ENCODE assay signal across 29 mouse cellular contexts in genomic region chr11:33962178-33962577, GRCm38 (mm10). TPM values are rescaled to one million over a fixed set of nuclear protein-coding genes. Genes with fewer than 3 reads are reported as not detected.
DNase-seq lines count a peak whose midpoint lies in the region; ATAC-seq and TF ChIP-seq lines count a peak whose summit lies in the region.
"Had no signal": no experiment of that assay in that cellular context is flagged by ENCODE, and none has a peak within 500 bp of the region (broad histone marks: within the 10 kb centered on the region; RNA-seq: fewer than 3 reads in every experiment).

No protein-coding gene starts in this region.

- no peak overlapping the region for H3K4me3 ChIP-seq in intestine, embryonic 14.5 days (ENCODE audit: low read depth, low read length)
- H3K4me3 ChIP-seq in intestine, postnatal 0 days (ENCODE audit: low read depth, low read length), result no peak overlapping the region
- H3K4me3 ChIP-seq in midbrain, embryonic 11.5 days (ENCODE audit: low read depth, low read length), result no peak overlapping the region
- no peak overlapping the region for H3K4me3 ChIP-seq in midbrain, embryonic 10.5 days
- H3K4me3 ChIP-seq in limb, embryonic 13.5 days, result no peak overlapping the region
- H3K4me3 ChIP-seq in stomach, postnatal 0 days (ENCODE audit: low read depth, low read length), result no peak overlapping the region
- no peak overlapping the region for H3K4me3 ChIP-seq in forebrain, embryonic 11.5 days (ENCODE audit: low read depth, low read length)
- H3K4me3 ChIP-seq in hindbrain, embryonic 10.5 days, result no peak overlapping the region
- H3K4me3 ChIP-seq: heart, embryonic 15.5 days; hindbrain, embryonic 13.5 days; layer of hippocampus, adult 2 months; megakaryocyte, embryonic 14.5 days; neural tube, embryonic 15.5 days had no signal

- WGBS in intestine, embryonic 14.5 days, result 25% methylated on average over 7 of the region's 7 CpGs
- WGBS in intestine, postnatal 0 days, result 35% methylated on average over 6 of the region's 7 CpGs
- 45% methylated on average over 7 of the region's 7 CpGs for WGBS in midbrain, embryonic 11.5 days
- WGBS in midbrain, embryonic 10.5 days, result 53% methylated on average over 7 of the region's 7 CpGs
- 36% methylated on average over 7 of the region's 7 CpGs for WGBS in limb, embryonic 13.5 days
- WGBS in stomach, postnatal 0 days, result 53% methylated on average over 2 of the region's 7 CpGs
- WGBS in forebrain, embryonic 11.5 days, result 51% methylated on average over 7 of the region's 7 CpGs
- 48% methylated on average over 7 of the region's 7 CpGs for WGBS in hindbrain, embryonic 10.5 days

- no peak overlapping the region for H3K9ac ChIP-seq in intestine, embryonic 14.5 days (ENCODE audit: low read length)
- H3K9ac ChIP-seq in intestine, postnatal 0 days (ENCODE audit: low read depth, low read length), result no peak overlapping the region
- no peak overlapping the region for H3K9ac ChIP-seq in midbrain, embryonic 11.5 days (ENCODE audit: low read length)
- no peak overlapping the region for H3K9ac ChIP-seq in limb, embryonic 13.5 days
- H3K9ac ChIP-seq in stomach, postnatal 0 days (ENCODE audit: low read length), result no peak overlapping the region; the same call in 1 of the 2 replicates
- H3K9ac ChIP-seq in forebrain, embryonic 11.5 days (ENCODE audit: low read length), result no peak overlapping the region
- H3K9ac ChIP-seq: heart, embryonic 15.5 days; hindbrain, embryonic 13.5 days; liver, embryonic 14.5 days; neural tube, embryonic 15.5 days had no signal

- TF ChIP-seq CTCF in intestine, postnatal 0 days (IDR thresholded peaks at IDR 0.05; ENCODE audit: low read depth), result no peak
- TF ChIP-seq CTCF in stomach, postnatal 0 days (IDR thresholded peaks at IDR 0.05; ENCODE audit: low read depth), result no peak

- no peaks in the 10 kb centered on the region for H3K36me3 ChIP-seq in intestine, embryonic 14.5 days (ENCODE audit: control insufficient read depth, insufficient read depth, low read length)
- H3K36me3 ChIP-seq in intestine, postnatal 0 days (ENCODE audit: control insufficient read depth, insufficient read depth), result no peaks in the 10 kb centered on the region
- no peaks in the 10 kb centered on the region for H3K36me3 ChIP-seq in midbrain, embryonic 11.5 days (ENCODE audit: control insufficient read depth, insufficient read depth, low read length)
- no peaks in the 10 kb centered on the region for H3K36me3 ChIP-seq in midbrain, embryonic 10.5 days
- no peaks in the 10 kb centered on the region for H3K36me3 ChIP-seq in limb, embryonic 13.5 days
- no peaks in the 10 kb centered on the region for H3K36me3 ChIP-seq in stomach, postnatal 0 days (ENCODE audit: control insufficient read depth, insufficient read depth, low read length)
- no peaks in the 10 kb centered on the region for H3K36me3 ChIP-seq in forebrain, embryonic 11.5 days (ENCODE audit: control insufficient read depth, insufficient read depth, low read length)
- no peaks in the 10 kb centered on the region for H3K36me3 ChIP-seq in hindbrain, embryonic 10.5 days
- H3K36me3 ChIP-seq: heart, embryonic 15.5 days; hindbrain, embryonic 13.5 days; neural tube, embryonic 15.5 days had no signal

- H3K27ac ChIP-seq in intestine, embryonic 14.5 days (ENCODE audit: low read depth), result peak overlapping the region; percentile 93
- H3K27ac ChIP-seq in intestine, postnatal 0 days (ENCODE audit: low read depth, low read length), result no peak overlapping the region
- H3K27ac ChIP-seq in midbrain, embryonic 11.5 days (ENCODE audit: low read depth, low read length), result no peak overlapping the region
- H3K27ac ChIP-seq in midbrain, embryonic 10.5 days (replicated peaks), result no peak overlapping the region
- no peak overlapping the region for H3K27ac ChIP-seq in limb, embryonic 13.5 days
- peak overlapping the region; percentile 87 for H3K27ac ChIP-seq in stomach, postnatal 0 days (replicated peaks)
- H3K27ac ChIP-seq in forebrain, embryonic 11.5 days (ENCODE audit: low read depth, low read length), result no peak overlapping the region
- H3K27ac ChIP-seq in hindbrain, embryonic 10.5 days, result no peak overlapping the region
- H3K27ac ChIP-seq: heart, embryonic 15.5 days; hindbrain, embryonic 13.5 days; layer of hippocampus, adult 2 months; liver, embryonic 14.5 days; neural tube, embryonic 15.5 days had no signal

- no peak for DNase-seq in intestine, embryonic 14.5 days (ENCODE audit: low spot score)
- DNase-seq in midbrain, embryonic 11.5 days (ENCODE audit: low spot score, missing footprints), result peak; percentile 57
- DNase-seq in midbrain, embryonic 10.5 days (ENCODE audit: low spot score), result no peak
- DNase-seq in stomach, postnatal 0 days (ENCODE audit: low spot score), result no peak
- DNase-seq in forebrain, embryonic 11.5 days (ENCODE audit: low spot score), result no peak
- DNase-seq in hindbrain, embryonic 10.5 days (ENCODE audit: low spot score), result no peak
- DNase-seq: adrenal gland, adult 2 months; B cell, adult 2 months; cerebellum, adult 8-10 months; cerebellum, postnatal 25 days; gastrocnemius, postnatal 14 days; kidney, adult 8-10 months; kidney, postnatal 36 days; liver; lung, adult 2 months; lung, postnatal 36 days; midbrain, embryonic 14.5 days; retina, postnatal 1 day; right cerebral cortex, postnatal 14 days; thymus, postnatal 14 days had no signal

- no peaks in the 10 kb centered on the region for H3K9me3 ChIP-seq in intestine, embryonic 14.5 days (ENCODE audit: control insufficient read depth, low read length)
- no peaks in the 10 kb centered on the region for H3K9me3 ChIP-seq in intestine, postnatal 0 days (ENCODE audit: control insufficient read depth)
- no peaks in the 10 kb centered on the region for H3K9me3 ChIP-seq in midbrain, embryonic 11.5 days (ENCODE audit: control insufficient read depth, low read length)
- no peaks in the 10 kb centered on the region for H3K9me3 ChIP-seq in midbrain, embryonic 10.5 days (replicated peaks)
- no peaks in the 10 kb centered on the region for H3K9me3 ChIP-seq in limb, embryonic 13.5 days
- H3K9me3 ChIP-seq in stomach, postnatal 0 days (ENCODE audit: control insufficient read depth, low read length), result no peaks in the 10 kb centered on the region
- H3K9me3 ChIP-seq in forebrain, embryonic 11.5 days (ENCODE audit: control insufficient read depth, low read length), result no peaks in the 10 kb centered on the region
- no peaks in the 10 kb centered on the region for H3K9me3 ChIP-seq in hindbrain, embryonic 10.5 days
- H3K9me3 ChIP-seq: heart, embryonic 15.5 days; hindbrain, embryonic 13.5 days; neural tube, embryonic 15.5 days had no signal

- no peaks in the 10 kb centered on the region for H3K27me3 ChIP-seq in intestine, embryonic 14.5 days (replicated peaks; ENCODE audit: control insufficient read depth, insufficient read depth, low read length)
- no peaks in the 10 kb centered on the region for H3K27me3 ChIP-seq in intestine, postnatal 0 days (replicated peaks; ENCODE audit: control insufficient read depth, insufficient read depth, low read length)
- no peaks in the 10 kb centered on the region for H3K27me3 ChIP-seq in midbrain, embryonic 11.5 days (ENCODE audit: control insufficient read depth, insufficient read depth, low read length)
- no peaks in the 10 kb centered on the region for H3K27me3 ChIP-seq in midbrain, embryonic 10.5 days (ENCODE audit: low read depth, poor library complexity, severe bottlenecking)
- no peaks in the 10 kb centered on the region for H3K27me3 ChIP-seq in limb, embryonic 13.5 days
- no peaks in the 10 kb centered on the region for H3K27me3 ChIP-seq in stomach, postnatal 0 days (ENCODE audit: control insufficient read depth, insufficient read depth, low read length)
- H3K27me3 ChIP-seq in forebrain, embryonic 11.5 days (ENCODE audit: control insufficient read depth, insufficient read depth, low read length), result no peaks in the 10 kb centered on the region
- no peaks in the 10 kb centered on the region for H3K27me3 ChIP-seq in hindbrain, embryonic 10.5 days (ENCODE audit: insufficient read depth, poor library complexity, severe bottlenecking)
- H3K27me3 ChIP-seq: heart, embryonic 15.5 days; hindbrain, embryonic 13.5 days; neural tube, embryonic 15.5 days had no signal

- no peak for TF ChIP-seq EP300 in stomach, postnatal 0 days (optimal IDR thresholded peaks at IDR 0.05)

- no peak overlapping the region for H3K4me2 ChIP-seq in intestine, embryonic 14.5 days (ENCODE audit: low read length)
- no peak overlapping the region for H3K4me2 ChIP-seq in intestine, postnatal 0 days (replicated peaks; ENCODE audit: low read depth)
- no peak overlapping the region for H3K4me2 ChIP-seq in midbrain, embryonic 11.5 days
- H3K4me2 ChIP-seq in limb, embryonic 13.5 days (replicated peaks), result no peak overlapping the region
- no peak overlapping the region for H3K4me2 ChIP-seq in stomach, postnatal 0 days (replicated peaks; ENCODE audit: low read depth)
- no peak overlapping the region for H3K4me2 ChIP-seq in forebrain, embryonic 11.5 days (ENCODE audit: low read depth, low read length, severe bottlenecking)
- H3K4me2 ChIP-seq: hindbrain, embryonic 13.5 days; neural tube, embryonic 15.5 days had no signal

- H3K4me1 ChIP-seq in intestine, embryonic 14.5 days (replicated peaks; ENCODE audit: control insufficient read depth, insufficient read depth, low read length), result peaks cover 17% of the 10 kb centered on the region
- H3K4me1 ChIP-seq in intestine, postnatal 0 days (replicated peaks; ENCODE audit: control insufficient read depth, insufficient read depth, low read length), result no peaks in the 10 kb centered on the region
- no peaks in the 10 kb centered on the region for H3K4me1 ChIP-seq in midbrain, embryonic 11.5 days (ENCODE audit: control insufficient read depth, insufficient read depth, low read length)
- peaks cover 8% of the 10 kb centered on the region for H3K4me1 ChIP-seq in midbrain, embryonic 10.5 days
- peaks cover 12% of the 10 kb centered on the region for H3K4me1 ChIP-seq in limb, embryonic 13.5 days
- no peaks in the 10 kb centered on the region for H3K4me1 ChIP-seq in stomach, postnatal 0 days (replicated peaks; ENCODE audit: control insufficient read depth, insufficient read depth)
- no peaks in the 10 kb centered on the region for H3K4me1 ChIP-seq in forebrain, embryonic 11.5 days (replicated peaks; ENCODE audit: control insufficient read depth, insufficient read depth, low read length)
- H3K4me1 ChIP-seq in hindbrain, embryonic 10.5 days (replicated peaks), result peaks cover 13% of the 10 kb centered on the region

- ATAC-seq in intestine, embryonic 14.5 days (replicated peaks; ENCODE audit: low FRiP score, low TSS enrichment, low read depth), result 0 out of 2 replicates have a peak, but pooled peaks have one; percentile 13
- no peak for ATAC-seq in intestine, postnatal 0 days
- no peak for ATAC-seq in midbrain, embryonic 11.5 days (ENCODE audit: low FRiP score)
- 0 out of 2 replicates have a peak, but pooled peaks have one; percentile 30 for ATAC-seq in limb, embryonic 13.5 days (ENCODE audit: low FRiP score, low read depth)
- no peak for ATAC-seq in stomach, postnatal 0 days (ENCODE audit: low FRiP score, low TSS enrichment)
- ATAC-seq in forebrain, embryonic 11.5 days (replicated peaks; ENCODE audit: low FRiP score), result no peak
- ATAC-seq: forebrain, embryonic 14.5 days had no signal

RNA-seq across cellular contexts. Expression of gene Kcnmb1, which starts 0.6 kb away (rescaled TPM):
- polyA plus RNA-seq in intestine, embryonic 14.5 days (2014; fragmentation: Nextera tagmentation; extraction: Ambion mirVana), result 2.0 and 2.5 TPM in 2 replicates
- 1.8 and 1.9 TPM in 2 replicates for polyA plus RNA-seq in intestine, postnatal 0 days (2015; fragmentation: Nextera tagmentation; extraction: Ambion mirVana)
- polyA plus RNA-seq in midbrain, embryonic 11.5 days (2014; fragmentation: Nextera tagmentation; extraction: Ambion mirVana), result 0.18 and 0.39 TPM in 2 replicates
- polyA plus RNA-seq in midbrain, embryonic 10.5 days (2016; fragmentation: Nextera tagmentation; extraction: Ambion mirVana), result 0.19 and 0.25 TPM in 2 replicates
- polyA plus RNA-seq in limb, embryonic 13.5 days (2015; fragmentation: Nextera tagmentation; extraction: Ambion mirVana), result 0.10 and 0.14 TPM in 2 replicates
- 2.8 and 3.3 TPM in 2 replicates for polyA plus RNA-seq in stomach, postnatal 0 days (2015; fragmentation: Nextera tagmentation; extraction: Ambion mirVana)
- polyA plus RNA-seq in forebrain, embryonic 11.5 days (2014; fragmentation: Nextera tagmentation; extraction: Ambion mirVana), result 0.05 TPM in 1 of 2 replicates, not detected in the other
- polyA plus RNA-seq in hindbrain, embryonic 10.5 days (2016; fragmentation: Nextera tagmentation; extraction: Ambion mirVana), result 0.20 and 0.26 TPM in 2 replicates

RNA-seq across cellular contexts. Expression of gene Kcnip1, which starts 30.8 kb away (rescaled TPM):
- polyA plus RNA-seq in intestine, embryonic 14.5 days (2014; fragmentation: Nextera tagmentation; extraction: Ambion mirVana), result 13.1 and 17.7 TPM in 2 replicates
- polyA plus RNA-seq in intestine, postnatal 0 days (2015; fragmentation: Nextera tagmentation; extraction: Ambion mirVana), result 1.9 and 2.5 TPM in 2 replicates
- polyA plus RNA-seq in midbrain, embryonic 11.5 days (2014; fragmentation: Nextera tagmentation; extraction: Ambion mirVana), result 8.1 and 9.0 TPM in 2 replicates
- polyA plus RNA-seq in midbrain, embryonic 10.5 days (2016; fragmentation: Nextera tagmentation; extraction: Ambion mirVana), result 5.8 and 8.1 TPM in 2 replicates
- polyA plus RNA-seq in limb, embryonic 13.5 days (2015; fragmentation: Nextera tagmentation; extraction: Ambion mirVana), result 3.1 and 4.4 TPM in 2 replicates
- polyA plus RNA-seq in stomach, postnatal 0 days (2015; fragmentation: Nextera tagmentation; extraction: Ambion mirVana), result 3.9 and 5.1 TPM in 2 replicates
- polyA plus RNA-seq in forebrain, embryonic 11.5 days (2014; fragmentation: Nextera tagmentation; extraction: Ambion mirVana), result 7.8 and 8.0 TPM in 2 replicates
- 6.1 and 9.5 TPM in 2 replicates for polyA plus RNA-seq in hindbrain, embryonic 10.5 days (2016; fragmentation: Nextera tagmentation; extraction: Ambion mirVana)
- polyA plus RNA-seq: heart, embryonic 15.5 days had no signal

Comparison
In these comparisons a context has a peak if more than half of its experiments do, and no peak if none do; other contexts are left out.
1. ATAC-seq: peak in intestine, embryonic 14.5 days (single experiment) and limb, embryonic 13.5 days (single experiment); none in intestine, postnatal 0 days (single experiment), midbrain, embryonic 11.5 days (single experiment), stomach, postnatal 0 days (single experiment) and forebrain, embryonic 11.5 days (single experiment).
2. H3K27ac ChIP-seq: peak in intestine, embryonic 14.5 days (single experiment) and stomach, postnatal 0 days (single experiment); none in intestine, postnatal 0 days (single experiment), midbrain, embryonic 11.5 days (single experiment), midbrain, embryonic 10.5 days (single experiment), limb, embryonic 13.5 days (single experiment), forebrain, embryonic 11.5 days (single experiment) and hindbrain, embryonic 10.5 days (single experiment).